Mouse (Mus musculus) E14TG2a.4 (cell line): ENCODE results near the gene Gpx5.

Experiments used
- H3K27me3 ChIP-seq: 2 replicates; pipeline ENCODE4 v1.6.1; 2014; ENCODE audit warnings: low read length, control low read depth; ENCODE audit not compliant: insufficient read depth
- H3K36me3 ChIP-seq: 2 replicates; pipeline ENCODE4 v1.6.1; 2014; ENCODE audit warnings: low read length, control low read depth; ENCODE audit not compliant: insufficient read depth
- H3K4me1 ChIP-seq: replicated peaks from 2 replicates; pipeline ENCODE4 v1.6.1; 2014; ENCODE audit warnings: low read depth, low read length, control low read depth
- H3K4me3 ChIP-seq: replicated peaks from 2 replicates; pipeline ENCODE4 v1.5.1; 2014; ENCODE audit warnings: mild to moderate bottlenecking, low read length
- H3K9me3 ChIP-seq: 2 replicates; pipeline ENCODE4 v1.6.1; 2014; ENCODE audit warnings: low read length, control low read depth
- CTCF ChIP-seq: conservative IDR thresholded peaks from 2 replicates; pipeline ENCODE4 v1.5.1; 2014; ENCODE audit warnings: low read length
- NANOG ChIP-seq: IDR thresholded peaks from 2 replicates; pipeline ENCODE4 v1.6.1; 2014; ENCODE audit warnings: borderline replicate concordance, low read length, mixed read lengths
- POU5F1 ChIP-seq: IDR thresholded peaks from 2 replicates; pipeline ENCODE4 v1.6.1; 2014; ENCODE audit warnings: low read length, borderline replicate concordance

The Gpx5 gene

DNA sequence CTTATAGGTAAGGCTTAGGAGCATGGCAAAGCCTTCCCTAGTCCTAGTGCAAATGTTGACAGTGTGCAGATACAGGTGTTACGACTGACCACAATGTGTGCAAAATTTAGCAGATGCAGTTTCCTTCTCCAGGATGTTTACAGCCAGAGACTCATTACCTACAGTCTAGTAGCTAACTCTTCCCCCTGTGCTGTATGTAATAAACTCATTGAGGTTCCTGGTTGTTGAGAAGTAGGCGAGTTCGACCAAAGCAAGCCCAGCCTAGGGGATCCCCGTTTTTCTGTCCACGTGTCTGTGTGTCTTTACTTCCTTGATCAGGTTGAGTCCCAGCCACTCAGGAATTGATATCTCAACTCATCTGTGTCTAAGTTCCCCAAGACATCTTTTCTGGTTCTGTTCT, 48.4 kb downstream of the Gpx5 start:
- H3K27me3 ChIP-seq: peaks cover 22% of the 10 kb centered on the region
- H3K36me3 ChIP-seq: no peaks in the 10 kb centered on the region
- no peak overlapping the region for H3K4me3 ChIP-seq
- peaks cover under 1% of the 10 kb centered on the region; the same call in 1 of the 2 replicates for H3K9me3 ChIP-seq
- TF ChIP-seq NANOG (no peak), CTCF (no peak), POU5F1 (no peak)
- H3K4me1 ChIP-seq: peaks cover 24% of the 10 kb centered on the region

DNA sequence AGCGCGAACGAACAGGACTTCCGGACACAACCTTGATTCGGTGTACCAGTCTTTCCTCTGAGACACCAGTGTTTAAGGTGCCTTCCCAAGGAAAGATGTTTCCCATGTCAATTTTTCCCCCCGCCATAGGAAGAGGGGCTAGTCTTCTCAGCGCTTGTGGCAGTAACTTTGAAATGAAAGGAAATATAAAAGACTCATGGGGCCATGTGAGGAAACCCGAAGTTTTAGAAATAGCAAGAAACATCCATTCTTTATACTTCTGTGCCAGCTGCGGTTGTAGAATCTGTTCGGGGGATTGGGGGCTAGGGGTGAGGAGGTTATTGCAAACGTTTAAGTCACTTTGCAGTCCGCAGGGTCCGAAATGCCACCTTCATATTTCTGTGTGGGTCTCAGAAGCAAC, 49.3 kb downstream of the Gpx5 start:
- TF ChIP-seq NANOG: no peak
- TF ChIP-seq POU5F1: no peak
- TF ChIP-seq CTCF: no peak
- peak overlapping the region; percentile 69 for H3K4me3 ChIP-seq
- H3K4me1 ChIP-seq: peaks cover 22% of the 10 kb centered on the region
- H3K36me3 ChIP-seq: no peaks in the 10 kb centered on the region
- peaks cover 22% of the 10 kb centered on the region for H3K27me3 ChIP-seq
- peaks cover 8% of the 10 kb centered on the region for H3K9me3 ChIP-seq

DNA sequence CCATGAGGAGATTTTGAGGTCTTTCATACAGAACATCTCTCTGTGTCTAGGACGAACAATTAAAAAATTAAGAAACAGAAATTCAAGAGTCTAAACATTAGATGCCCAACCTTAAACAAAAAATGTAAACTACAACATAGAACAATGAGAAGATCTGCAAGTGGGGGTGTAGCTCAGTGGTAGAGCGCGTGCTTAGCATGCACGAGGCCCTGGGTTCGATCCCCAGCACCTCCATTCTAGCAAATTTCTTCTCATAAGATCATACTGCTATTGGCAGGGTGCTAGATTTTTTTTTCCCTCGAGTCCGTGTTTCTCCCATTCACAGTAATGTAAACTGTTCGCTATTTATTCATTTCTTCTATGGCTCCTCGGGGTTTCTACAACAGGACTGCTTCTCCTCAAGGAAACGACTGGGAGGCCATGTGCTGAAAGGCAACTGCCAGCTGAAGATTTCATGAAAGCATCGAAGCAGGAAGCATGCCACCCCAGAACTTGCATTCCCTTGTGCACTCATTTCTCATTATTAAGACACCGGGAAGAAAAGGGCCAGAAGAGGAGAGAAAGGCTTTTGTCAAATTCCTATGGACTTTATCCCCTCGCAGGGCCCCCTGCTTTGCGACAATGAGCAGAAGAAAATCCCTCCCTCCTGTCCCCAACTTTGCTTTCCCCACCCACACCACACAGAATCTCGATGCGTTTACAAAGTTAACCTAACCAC, 50.0 kb downstream of the Gpx5 start:
- Histone ChIP-seq H3K27me3 (peaks cover 22% of the 10 kb centered on the region), H3K36me3 (no peaks in the 10 kb centered on the region), H3K4me1 (peaks cover 22% of the 10 kb centered on the region), H3K9me3 (peaks cover 8% of the 10 kb centered on the region), H3K4me3 (peak overlapping the region; percentile 69)
- TF ChIP-seq POU5F1: no peak
- TF ChIP-seq NANOG: no peak
- TF ChIP-seq CTCF: no peak

DNA sequence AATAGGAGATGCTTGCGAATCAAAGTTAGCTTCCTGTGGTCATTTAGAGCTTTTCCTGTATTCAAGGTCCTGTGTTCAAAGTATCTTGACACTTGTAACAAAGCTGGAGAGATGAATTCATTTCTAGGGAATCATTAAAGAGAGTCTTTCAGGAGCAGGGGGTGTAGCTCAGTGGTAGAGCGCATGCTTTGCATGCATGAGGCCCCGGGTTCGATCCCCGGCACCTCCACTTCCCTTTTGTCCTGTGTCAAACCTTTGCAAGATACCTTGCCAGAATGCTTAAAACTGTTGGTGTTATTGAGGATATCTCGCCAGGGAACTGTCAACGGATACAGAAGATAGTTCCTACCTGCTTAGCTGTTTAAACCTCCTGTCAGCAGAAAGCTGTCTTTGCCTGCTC, 51.7 kb downstream of the Gpx5 start:
- peaks cover 22% of the 10 kb centered on the region for H3K27me3 ChIP-seq
- H3K4me3 ChIP-seq: 0 out of 2 replicates have a peak overlapping the region, but pooled peaks have one; percentile 29
- H3K9me3 ChIP-seq: peaks cover 8% of the 10 kb centered on the region
- no peaks in the 10 kb centered on the region for H3K36me3 ChIP-seq
- TF ChIP-seq POU5F1: no peak
- TF ChIP-seq NANOG: no peak
- no peak for TF ChIP-seq CTCF
- peaks cover 22% of the 10 kb centered on the region for H3K4me1 ChIP-seq

DNA sequence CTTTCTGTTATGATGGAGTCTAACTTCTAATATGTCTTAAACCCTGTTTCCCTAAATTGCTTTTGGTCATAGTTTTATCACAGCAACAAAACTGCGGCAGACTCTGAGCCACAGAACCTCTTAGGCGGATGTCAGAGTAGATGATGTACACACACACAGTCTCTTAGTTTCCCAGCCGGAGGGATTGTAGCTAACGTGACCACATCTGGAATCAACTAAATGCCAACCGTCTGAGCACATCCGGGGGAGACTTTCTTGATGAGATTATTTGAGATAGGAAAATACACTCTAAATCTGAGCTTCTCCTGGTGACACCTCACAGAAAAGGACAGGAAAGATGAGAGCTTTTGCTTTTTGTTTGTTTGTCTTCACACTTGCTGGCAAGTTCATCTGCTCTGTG, 55.4 kb downstream of the Gpx5 start:
- Histone ChIP-seq H3K9me3 (peaks cover 8% of the 10 kb centered on the region), H3K4me1 (peaks cover 13% of the 10 kb centered on the region), H3K36me3 (no peaks in the 10 kb centered on the region), H3K4me3 (no peak overlapping the region), H3K27me3 (peaks cover 3% of the 10 kb centered on the region; the same call in 1 of the 2 replicates)
- TF ChIP-seq POU5F1 (no peak), CTCF (no peak), NANOG (no peak)

DNA sequence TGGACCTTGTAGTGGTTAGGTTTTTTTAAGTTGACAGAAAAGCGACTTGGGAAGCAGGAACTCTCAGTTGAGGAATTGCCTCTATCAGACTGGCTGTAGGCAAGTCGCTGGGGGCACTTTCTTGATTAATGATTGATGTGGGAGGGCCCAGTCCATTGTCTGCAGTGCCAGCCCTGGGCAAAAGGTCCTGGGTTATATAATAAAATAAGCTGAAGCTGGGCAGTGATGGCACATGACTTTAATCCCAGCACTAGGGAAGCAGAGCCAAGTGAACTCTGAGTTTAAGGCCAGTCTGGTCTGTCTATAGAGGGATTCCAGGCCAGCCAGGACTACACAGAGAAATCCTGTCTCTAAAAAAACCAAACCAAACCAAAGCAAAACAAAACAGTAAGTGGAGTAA, 55.8 kb downstream of the Gpx5 start:
- Histone ChIP-seq H3K4me1 (peaks cover 9% of the 10 kb centered on the region), H3K36me3 (no peaks in the 10 kb centered on the region), H3K4me3 (no peak overlapping the region), H3K27me3 (peaks cover 3% of the 10 kb centered on the region; the same call in 1 of the 2 replicates), H3K9me3 (peaks cover 8% of the 10 kb centered on the region)
- TF ChIP-seq CTCF: no peak
- TF ChIP-seq NANOG: no peak
